Mouse (Mus musculus) ES-E14 (cell line): Measurements from ENCODE around the gene Krtap1-3.
A peak's percentile ranks its signal among the peaks of the same experiment; 100 is the strongest.

Source experiments
- HCFC1 ChIP-seq: IDR thresholded peaks from 2 replicates; pipeline ENCODE4 v1.6.1; 2012; ENCODE audit warnings: low read length, inconsistent platforms, borderline replicate concordance; ENCODE audit not compliant: insufficient read depth
- ZC3H11A ChIP-seq: IDR thresholded peaks from 2 replicates; pipeline ENCODE4 v1.6.1; 2012; ENCODE audit warnings: low read depth, mild to moderate bottlenecking, inconsistent platforms, low read length, borderline replicate concordance

DNA sequence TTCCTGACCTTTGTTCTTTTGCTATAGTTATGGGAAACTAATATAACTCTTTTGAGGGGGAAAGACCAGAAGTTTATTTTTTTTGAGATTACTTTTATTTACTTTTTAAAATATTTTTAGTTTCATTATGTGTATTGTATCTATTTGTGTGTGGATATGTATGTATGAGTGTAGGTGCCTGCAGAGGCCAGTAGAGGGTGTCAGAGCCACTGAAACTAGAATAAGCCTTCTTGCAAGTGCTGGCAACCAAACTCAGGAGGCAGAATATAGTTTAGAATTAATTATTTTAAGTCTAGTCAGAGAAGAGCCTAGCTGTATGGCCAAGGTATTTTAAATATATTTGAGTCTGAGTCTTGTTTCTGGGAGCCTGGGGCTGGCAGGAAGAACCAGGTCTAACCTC is 43.2 kb downstream of the Krtap1-3 start:
- TF ChIP-seq HCFC1 = no peak
- TF ChIP-seq ZC3H11A = peak; percentile 54; the same call in 1 of the 2 replicates
